Mouse (Mus musculus): Measurements from ENCODE around the gene Olfr419.

- no peak for TF ChIP-seq ZC3H11A (IDR thresholded peaks at IDR 0.05; ENCODE audit: low read depth, low read length)
- no peak for TF ChIP-seq JUND (IDR thresholded peaks at IDR 0.05; ENCODE audit: low read depth, low read length)
- no peak for TF ChIP-seq SIN3A (IDR thresholded peaks at IDR 0.05; ENCODE audit: low read length)
- TF ChIP-seq CTCF (IDR thresholded peaks at IDR 0.05 in 2 of 3, conservative IDR thresholded peaks at IDR 0.05 in 1 of 3; ENCODE audit: control insufficient read depth in 1 of 3, insufficient read depth in 1 of 3, low read depth in 2 of 3, low read length in 3 of 3, poor library complexity in 1 of 3, severe bottlenecking in 1 of 3), result no peak
- no peak for TF ChIP-seq CHD2 (IDR thresholded peaks at IDR 0.05; ENCODE audit: low read length)
- no peak for TF ChIP-seq POLR2A (IDR thresholded peaks at IDR 0.05; ENCODE audit: control insufficient read depth in 1 of 2, insufficient read depth in 1 of 2, low read depth in 1 of 2, low read length in 2 of 2, poor library complexity in 1 of 2)
- TF ChIP-seq MAFK (IDR thresholded peaks at IDR 0.05; ENCODE audit: borderline replicate concordance, low read depth, low read length), result no peak
- no peak for TF ChIP-seq MAX (IDR thresholded peaks at IDR 0.05; ENCODE audit: low read length)
- TF ChIP-seq TBP (IDR thresholded peaks at IDR 0.05; ENCODE audit: low read depth, low read length), result no peak
Measured at GRCm38 (mm10) chr1:174251961-174252360, at the start of gene Olfr419.
